In the genomic region with DNA sequence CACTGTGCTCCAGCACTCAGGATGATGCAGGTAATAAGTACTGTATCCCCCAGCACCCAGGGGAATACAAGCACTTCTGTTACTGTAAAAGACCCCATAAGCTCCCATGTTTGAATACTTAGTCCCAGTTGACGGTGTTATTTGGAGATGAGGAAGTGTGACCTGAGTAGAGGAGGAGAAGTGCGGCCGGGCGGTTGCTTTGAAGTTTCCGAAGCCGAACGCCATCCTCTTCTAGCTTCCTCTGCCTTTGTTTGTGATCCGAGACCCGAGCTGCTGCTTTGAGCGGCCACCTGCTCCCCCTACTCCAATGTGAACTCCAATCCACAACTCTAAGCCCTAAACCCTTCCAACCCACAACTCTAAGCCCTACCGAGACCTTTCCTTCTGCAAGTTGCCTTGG, we compare ENCODE assay signal across 8 mouse cellular contexts.
DNase-seq lines count a peak whose midpoint lies in the region; ATAC-seq and TF ChIP-seq lines count a peak whose summit lies in the region.

No protein-coding gene starts in this region.

- DNase-seq in embryo, embryonic 10.5 days (ENCODE audit: low spot score): peak; percentile 45
- no peak for DNase-seq in embryo, embryonic 10 days (ENCODE audit: low spot score)
- peak; percentile 45 for DNase-seq in ES-CJ7 (ENCODE audit: low read depth, low spot score)
- DNase-seq in heart, postnatal 0 days (ENCODE audit: low spot score): no peak
- DNase-seq in ovary, adult 18-20 months (ENCODE audit: low spot score): no peak
- DNase-seq in layer of hippocampus, adult 9-10 months (ENCODE audit: low spot score): no peak
- no peak for DNase-seq in lung, postnatal 4 days

- no peak for ATAC-seq in heart, postnatal 0 days (ENCODE audit: insufficient read depth, low read depth)
- 0 out of 2 replicates have a peak, but pooled peaks have one; percentile 27 for ATAC-seq in midbrain, embryonic 13.5 days

- H3K4me3 ChIP-seq in heart, postnatal 0 days (ENCODE audit: low read depth, low read length): peak overlapping the region; percentile 39
- 0 out of 2 replicates have a peak overlapping the region, but pooled peaks have one; percentile 34 for H3K4me3 ChIP-seq in midbrain, embryonic 13.5 days (replicated peaks)

- TF ChIP-seq CTCF in heart, postnatal 0 days (IDR thresholded peaks at IDR 0.05; ENCODE audit: low read depth): no peak

- 7% methylated on average over 11 of the region's 11 CpGs for WGBS in heart, postnatal 0 days
- WGBS in midbrain, embryonic 13.5 days: 1% methylated on average over 11 of the region's 11 CpGs

- no peaks in the 10 kb centered on the region for H3K9me3 ChIP-seq in heart, postnatal 0 days (replicated peaks; ENCODE audit: control insufficient read depth, low read length)
- H3K9me3 ChIP-seq in midbrain, embryonic 13.5 days: no peaks in the 10 kb centered on the region

- H3K36me3 ChIP-seq in heart, postnatal 0 days (replicated peaks; ENCODE audit: control insufficient read depth, insufficient read depth, low read length): no peaks in the 10 kb centered on the region
- H3K36me3 ChIP-seq in midbrain, embryonic 13.5 days: no peaks in the 10 kb centered on the region

- no peak overlapping the region for H3K9ac ChIP-seq in heart, postnatal 0 days (replicated peaks; ENCODE audit: low read depth, low read length)
- H3K9ac ChIP-seq in midbrain, embryonic 13.5 days (replicated peaks): no peak overlapping the region

- TF ChIP-seq EP300 in heart, postnatal 0 days (IDR thresholded peaks at IDR 0.05; ENCODE audit: low read depth): no peak

- H3K27me3 ChIP-seq in heart, postnatal 0 days (ENCODE audit: control insufficient read depth, insufficient read depth, low read length): peaks cover 10% of the 10 kb centered on the region; the same call in 1 of the 2 replicates
- peaks cover 3% of the 10 kb centered on the region; the same call in 1 of the 2 replicates for H3K27me3 ChIP-seq in midbrain, embryonic 13.5 days

- no peak overlapping the region for H3K27ac ChIP-seq in heart, postnatal 0 days (ENCODE audit: low read depth)
- no peak overlapping the region for H3K27ac ChIP-seq in midbrain, embryonic 13.5 days

- H3K4me2 ChIP-seq in heart, postnatal 0 days (ENCODE audit: low read depth, low read length): peak overlapping the region; percentile 68
- peak overlapping the region; percentile 60 for H3K4me2 ChIP-seq in midbrain, embryonic 13.5 days (replicated peaks)

- H3K4me1 ChIP-seq in heart, postnatal 0 days (ENCODE audit: control insufficient read depth, insufficient read depth): peaks cover 13% of the 10 kb centered on the region
- H3K4me1 ChIP-seq in midbrain, embryonic 13.5 days (replicated peaks): peaks cover 61% of the 10 kb centered on the region

Comparison
In these comparisons a context has a peak if more than half of its experiments do, and no peak if none do; other contexts are left out.
1. DNase-seq: peak in embryo, embryonic 10.5 days (single experiment) and ES-CJ7 (single experiment); none in embryo, embryonic 10 days (single experiment), heart, postnatal 0 days (single experiment), ovary, adult 18-20 months (single experiment), layer of hippocampus, adult 9-10 months (single experiment) and lung, postnatal 4 days (0 of 2).